Mouse (Mus musculus): ENCODE measurements around the gene Gm2115. TPM values are rescaled to one million over a fixed set of nuclear protein-coding genes. Genes with fewer than 3 reads are reported as not detected.

The Gm2115 gene
- total and polyA plus RNA-seq, 3 experiments: under 0.01 to 0.14 TPM; not detected in 1

DNA sequence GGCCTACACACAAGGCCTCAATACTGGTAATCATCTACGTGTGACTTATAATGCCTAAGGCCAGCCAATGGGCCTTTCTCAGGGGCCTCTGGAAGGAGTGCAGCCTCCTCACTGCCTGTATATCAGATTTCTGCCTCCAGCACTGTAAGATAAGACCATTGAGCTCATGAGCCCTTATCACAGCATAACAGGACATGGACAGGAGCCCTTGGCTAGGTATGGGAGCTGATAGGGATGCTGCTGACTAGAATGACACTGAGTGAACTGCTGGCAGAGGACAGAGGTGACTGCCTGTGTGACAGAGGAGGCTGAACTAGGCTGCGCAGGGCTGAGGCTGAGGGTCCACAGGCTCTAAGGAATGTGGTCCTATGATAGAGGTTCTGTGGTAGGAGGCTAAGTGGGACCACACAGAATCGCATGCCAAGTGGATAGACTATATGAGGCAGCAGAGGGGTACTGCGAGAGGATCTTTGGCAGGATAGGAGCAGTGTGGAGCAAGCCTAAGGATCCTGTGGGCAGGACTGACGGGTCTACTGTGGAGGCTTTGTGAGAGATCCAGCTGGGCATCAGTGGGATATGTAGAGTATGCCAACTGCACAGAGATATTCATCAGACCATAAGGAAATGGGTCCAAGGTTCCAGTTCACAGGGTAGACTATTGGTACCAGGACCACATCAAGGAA, 58.5 kb downstream of the Gm2115 start:
- Histone ChIP-seq H3K4me2 (ENCODE audit: insufficient read depth, low read depth, poor library complexity, severe bottlenecking) (no peak overlapping the region), H3K4me1 (ENCODE audit: control insufficient read depth in 1 of 2, insufficient read depth in 2 of 2) (peaks cover 17 to 74% of the 10 kb centered on the region in 2 experiments), H3K9me3 (replicated peaks; ENCODE audit: low read length) (no peaks in the 10 kb centered on the region), H3K27ac (ENCODE audit: insufficient read depth, low read depth) (no peak overlapping the region), H3K4me3 (replicated peaks in 1 of 3; ENCODE audit: low read depth in 2 of 3, low read length in 2 of 3, poor library complexity in 1 of 3) (no peak overlapping the region), H3K79me2 (replicated peaks; ENCODE audit: control insufficient read depth, extremely low read depth, insufficient read depth, poor library complexity, severe bottlenecking) (no peaks in the 10 kb centered on the region), H3K36me3 (replicated peaks in 1 of 2; ENCODE audit: control insufficient read depth in 1 of 2, insufficient read depth in 1 of 2, low read length in 1 of 2) (peaks cover 58 to 91% of the 10 kb centered on the region in 2 experiments), H3K27me3 (replicated peaks) (no peaks in the 10 kb centered on the region), H3K9ac (ENCODE audit: insufficient read depth, low read depth) (no peak overlapping the region)
- DNase-seq (ENCODE audit: extremely low read depth): no peak
- no peak for TF ChIP-seq CHD1 (IDR thresholded peaks at IDR 0.05; ENCODE audit: low read depth, low read length)
- no peak for TF ChIP-seq ELF1 (IDR thresholded peaks at IDR 0.05; ENCODE audit: low read depth, low read length)
- TF ChIP-seq KAT2A (IDR thresholded peaks at IDR 0.05; ENCODE audit: insufficient replicate concordance, low read length): no peak
- no peak for TF ChIP-seq ZMIZ1 (IDR thresholded peaks at IDR 0.05; ENCODE audit: low read depth, low read length)
- TF ChIP-seq MEF2A (IDR thresholded peaks at IDR 0.05; ENCODE audit: borderline replicate concordance, low read depth, low read length): no peak
- no peak for TF ChIP-seq SIN3A (IDR thresholded peaks at IDR 0.05; ENCODE audit: low read length)
- no peak for TF ChIP-seq MAX (IDR thresholded peaks at IDR 0.05; ENCODE audit: low read length)
- TF ChIP-seq EP300 (IDR thresholded peaks at IDR 0.05; ENCODE audit: low read length): no peak
- in situ Hi-C loops (cut with MboI; ENCODE audit: low pct_ligation_motif_present, low pct_unique_long_range_greater_than_20kb, low sequenced_read_pairs): no loop called here
- dilution Hi-C loops (cut with MboI; ENCODE audit: extremely low pct_ligation_motif_present, extremely low pct_unique_long_range_greater_than_20kb, low sequenced_read_pairs): no loop called here

DNA sequence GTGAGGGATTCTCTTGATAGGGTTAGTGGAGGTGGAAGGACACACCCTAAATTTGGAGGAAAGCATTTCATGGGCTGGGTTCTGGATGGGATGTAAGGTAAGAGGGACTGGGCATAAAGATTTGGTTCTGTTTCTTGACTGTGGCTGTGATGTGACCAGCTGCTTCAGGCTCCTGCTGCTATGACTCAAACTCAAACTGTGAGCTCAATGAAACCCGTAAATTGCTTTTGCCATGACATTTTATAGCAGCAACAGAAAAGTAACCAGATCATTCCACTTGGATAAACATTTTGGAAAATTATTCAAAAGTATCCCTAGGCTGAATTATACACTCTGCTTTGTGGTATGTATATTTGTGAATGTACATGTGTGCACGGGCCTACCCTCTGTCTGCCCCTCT, 61.9 kb downstream of the Gm2115 start:
- TF ChIP-seq ETS1 (conservative IDR thresholded peaks at IDR 0.05; ENCODE audit: low read depth, low read length) (0 out of 2 replicates have a peak, but pooled peaks have one; percentile 32), IRF4 (IDR thresholded peaks at IDR 0.05; ENCODE audit: low read depth, low read length) (peak; percentile 65), EP300 (IDR thresholded peaks at IDR 0.05; ENCODE audit: low read length) (peak; percentile 72), ZC3H11A (IDR thresholded peaks at IDR 0.05; ENCODE audit: low read depth, low read length) (no peak)
- H3K27ac ChIP-seq (ENCODE audit: insufficient read depth, low read depth): no peak overlapping the region
- peaks cover 45 to 88% of the 10 kb centered on the region in 2 experiments for H3K4me1 ChIP-seq (ENCODE audit: control insufficient read depth in 1 of 2, insufficient read depth in 2 of 2)
- H3K27me3 ChIP-seq (replicated peaks): no peaks in the 10 kb centered on the region
- DNase-seq (ENCODE audit: extremely low read depth): no peak
- dilution Hi-C loops (cut with MboI; ENCODE audit: extremely low pct_ligation_motif_present, extremely low pct_unique_long_range_greater_than_20kb, low sequenced_read_pairs): no loop called here
- H3K4me2 ChIP-seq (ENCODE audit: insufficient read depth, low read depth, poor library complexity, severe bottlenecking): no peak overlapping the region
- no peak overlapping the region for H3K4me3 ChIP-seq (replicated peaks in 1 of 3; ENCODE audit: low read depth in 2 of 3, low read length in 2 of 3, poor library complexity in 1 of 3)
- peaks cover 59 to 92% of the 10 kb centered on the region in 2 experiments for H3K36me3 ChIP-seq (replicated peaks in 1 of 2; ENCODE audit: control insufficient read depth in 1 of 2, insufficient read depth in 1 of 2, low read length in 1 of 2)
- in situ Hi-C loops (cut with MboI; ENCODE audit: low pct_ligation_motif_present, low pct_unique_long_range_greater_than_20kb, low sequenced_read_pairs): loop anchor here (5.0 to 10.0 kb wide), 2 partner anchors 157 to 184 kb away; no protein-coding TSS in a partner anchor
- no peaks in the 10 kb centered on the region for H3K79me2 ChIP-seq (replicated peaks; ENCODE audit: control insufficient read depth, extremely low read depth, insufficient read depth, poor library complexity, severe bottlenecking)
- no peaks in the 10 kb centered on the region for H3K9me3 ChIP-seq (replicated peaks; ENCODE audit: low read length)
- no peak overlapping the region for H3K9ac ChIP-seq (ENCODE audit: insufficient read depth, low read depth)

DNA sequence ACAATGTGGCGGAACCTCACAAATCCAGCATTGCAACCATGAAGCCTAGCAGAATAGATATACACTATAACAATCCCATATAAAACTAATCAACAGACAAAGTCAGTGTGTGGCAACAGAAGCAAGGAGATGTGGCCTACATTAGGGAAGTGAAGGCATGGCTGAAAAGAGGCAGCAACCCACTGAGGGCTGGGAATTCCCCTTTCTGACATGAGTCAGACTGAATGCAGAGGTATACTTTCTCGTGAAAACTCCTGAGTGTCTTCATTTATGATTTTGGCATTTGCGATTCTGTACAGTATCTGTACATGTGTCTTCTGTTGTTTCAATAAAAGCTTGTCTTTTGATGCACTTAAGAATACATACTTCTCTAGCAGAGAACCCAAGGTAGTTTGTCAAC, 62.6 kb downstream of the Gm2115 start:
- Histone ChIP-seq H3K79me2 (replicated peaks; ENCODE audit: control insufficient read depth, extremely low read depth, insufficient read depth, poor library complexity, severe bottlenecking) (no peaks in the 10 kb centered on the region), H3K9me3 (replicated peaks; ENCODE audit: low read length) (no peaks in the 10 kb centered on the region), H3K4me1 (ENCODE audit: control insufficient read depth in 1 of 2, insufficient read depth in 2 of 2) (peaks cover 50 to 90% of the 10 kb centered on the region in 2 experiments), H3K27ac (ENCODE audit: insufficient read depth, low read depth) (peak overlapping the region; percentile 98; the same call in 1 of the 2 replicates), H3K4me2 (ENCODE audit: insufficient read depth, low read depth, poor library complexity, severe bottlenecking) (peak overlapping the region; percentile 40; the same call in 1 of the 2 replicates), H3K36me3 (replicated peaks in 1 of 2; ENCODE audit: control insufficient read depth in 1 of 2, insufficient read depth in 1 of 2, low read length in 1 of 2) (peaks cover 53 to 88% of the 10 kb centered on the region in 2 experiments), H3K4me3 (replicated peaks in 1 of 3; ENCODE audit: low read depth in 2 of 3, low read length in 2 of 3, poor library complexity in 1 of 3) (no peak overlapping the region), H3K9ac (ENCODE audit: insufficient read depth, low read depth) (no peak overlapping the region; the same call in 1 of the 2 replicates), H3K27me3 (replicated peaks) (no peaks in the 10 kb centered on the region)
- dilution Hi-C loops (cut with MboI; ENCODE audit: extremely low pct_ligation_motif_present, extremely low pct_unique_long_range_greater_than_20kb, low sequenced_read_pairs) (no loop called here), in situ Hi-C loops (cut with MboI; ENCODE audit: low pct_ligation_motif_present, low pct_unique_long_range_greater_than_20kb, low sequenced_read_pairs) (loop anchor here (5.0 to 10.0 kb wide), 2 partner anchors 156 to 183 kb away; no protein-coding TSS in a partner anchor)
- TF ChIP-seq IRF4 (IDR thresholded peaks at IDR 0.05; ENCODE audit: low read depth, low read length): peak; percentile 80
- TF ChIP-seq ETS1 (conservative IDR thresholded peaks at IDR 0.05; ENCODE audit: low read depth, low read length): peak; percentile 50; the same call in 1 of the 2 replicates
- TF ChIP-seq MEF2A (IDR thresholded peaks at IDR 0.05; ENCODE audit: borderline replicate concordance, low read depth, low read length): 0 out of 2 replicates have a peak, but pooled peaks have one; percentile 17
- TF ChIP-seq TCF12 (IDR thresholded peaks at IDR 0.05; ENCODE audit: low read depth, low read length): 0 out of 2 replicates have a peak, but pooled peaks have one; percentile 29
- TF ChIP-seq MAX (IDR thresholded peaks at IDR 0.05; ENCODE audit: low read length): peak; percentile 22; the same call in 1 of the 2 replicates
- TF ChIP-seq JUND (conservative IDR thresholded peaks at IDR 0.05; ENCODE audit: low read depth, low read length): peak; percentile 67
- TF ChIP-seq SIN3A (IDR thresholded peaks at IDR 0.05; ENCODE audit: low read length): no peak
- no peak for TF ChIP-seq CTCF (conservative IDR thresholded peaks at IDR 0.05 in 1 of 2, IDR thresholded peaks at IDR 0.05 in 1 of 2; ENCODE audit: low read depth in 2 of 2, low read length in 2 of 2)
- TF ChIP-seq EP300 (IDR thresholded peaks at IDR 0.05; ENCODE audit: low read length): peak; percentile 88
- peak; percentile 76 for TF ChIP-seq MYC (IDR thresholded peaks at IDR 0.05; ENCODE audit: low read depth, low read length)
- no peak; the same call in 1 of the 2 replicates for TF ChIP-seq BHLHE40 (IDR thresholded peaks at IDR 0.05; ENCODE audit: low read depth, low read length)
- TF ChIP-seq JUN (IDR thresholded peaks at IDR 0.05; ENCODE audit: insufficient read depth, low read depth, low read length): peak; percentile 32; the same call in 1 of the 2 replicates
- TF ChIP-seq MXI1 (IDR thresholded peaks at IDR 0.05; ENCODE audit: low read depth, low read length): 0 out of 2 replicates have a peak, but pooled peaks have one; percentile 22
- peak; percentile 73 for DNase-seq (ENCODE audit: extremely low read depth)

Measured in CH12.LX (cell line).